Mouse (Mus musculus) forebrain, embryonic 15.5 days (tissue): Measurements from ENCODE around the gene Nova1. TPM values are rescaled to one million over a fixed set of nuclear protein-coding genes. Genes with fewer than 3 reads are reported as not detected.

Source experiments
- ATAC-seq: fragments of 200-750 bp; cut with Nextera tagmentation; replicated peaks from 2 replicates; pipeline ENCODE4 v1.8.0; 2017; ENCODE audit warnings: mild to moderate bottlenecking, moderate TSS enrichment, moderate library complexity
- H3K27ac ChIP-seq: fragments of 300-500 bp; sonication (generic); replicated peaks from 2 replicates; pipeline ENCODE4 v1.5.1; 2015; ENCODE audit warnings: mild to moderate bottlenecking, inconsistent platforms
- H3K27me3 ChIP-seq: fragments of 300-500 bp; sonication (generic); 2 replicates; pipeline ENCODE4 v1.6.1; 2015; ENCODE audit warnings: inconsistent platforms
- H3K36me3 ChIP-seq: fragments of 300-500 bp; sonication (generic); 2 replicates; pipeline ENCODE4 v1.6.1; 2015; ENCODE audit warnings: mild to moderate bottlenecking, inconsistent platforms
- H3K4me1 ChIP-seq: fragments of 300-500 bp; sonication (generic); 2 replicates; pipeline ENCODE4 v1.6.1; 2015; ENCODE audit warnings: inconsistent platforms
- H3K4me2 ChIP-seq: fragments of 300-500 bp; sonication (generic); replicated peaks from 2 replicates; pipeline ENCODE4 v1.6.1; 2015; ENCODE audit warnings: mild to moderate bottlenecking, inconsistent platforms
- H3K4me3 ChIP-seq: fragments of 300-500 bp; sonication (generic); 2 replicates; pipeline ENCODE4 v1.5.1; 2015; ENCODE audit warnings: mild to moderate bottlenecking, inconsistent platforms
- H3K9ac ChIP-seq: fragments of 300-500 bp; sonication (generic); replicated peaks from 2 replicates; pipeline ENCODE4 v1.6.1; 2015; ENCODE audit warnings: mild to moderate bottlenecking, inconsistent platforms
- H3K9me3 ChIP-seq: fragments of 300-500 bp; sonication (generic); 2 replicates; pipeline ENCODE4 v1.6.1; 2016; ENCODE audit warnings: inconsistent platforms
- WGBS: fragments of 180-500 bp; shearing (Covaris S2); methylation state at CpG from one replicate; pipeline ENCODE4 v1.1.7; 2015; ENCODE audit warnings: mixed read lengths; 5-methylcytosine and 5-hydroxymethylcytosine counted together
- polyA plus RNA-seq: library from polyadenylated mRNA; unstranded; fragments of >200 nt; fragmentation: Nextera tagmentation; extraction: Ambion mirVana; gene quantifications from 2 replicates; pipeline ENCODE4 v1.2.1, GENCODE M21; 2015

The Nova1 gene
- polyA plus RNA-seq, 1 experiment from 2014 or later, result 26.6 TPM

DNA sequence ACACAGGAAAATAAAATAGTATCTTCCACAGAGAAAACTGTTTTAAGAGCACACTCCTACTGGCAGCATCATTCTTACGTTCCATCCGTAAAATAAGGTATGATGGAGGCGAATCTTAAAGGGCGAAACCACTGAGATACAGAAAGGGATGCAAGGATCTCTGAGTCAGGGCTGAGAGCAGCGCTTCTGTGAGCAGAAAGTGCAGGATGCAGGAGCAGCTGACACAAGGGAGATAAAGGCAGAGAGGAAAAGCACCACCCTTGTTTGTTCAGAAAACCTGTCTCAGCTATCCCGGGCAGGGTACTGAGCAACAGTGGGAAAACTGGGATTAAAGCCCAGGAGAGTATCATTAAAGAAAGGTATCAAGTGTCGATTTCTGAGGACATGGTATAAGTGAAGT lies 59.3 kb downstream of the Nova1 start:
- Histone ChIP-seq H3K36me3 (no peaks in the 10 kb centered on the region), H3K9ac (no peak overlapping the region), H3K9me3 (no peaks in the 10 kb centered on the region), H3K4me1 (no peaks in the 10 kb centered on the region), H3K27ac (no peak overlapping the region), H3K4me3 (no peak overlapping the region), H3K4me2 (no peak overlapping the region), H3K27me3 (no peaks in the 10 kb centered on the region)
- ATAC-seq, result no peak
- 67% methylated on average over 7 of the region's 7 CpGs for WGBS

DNA sequence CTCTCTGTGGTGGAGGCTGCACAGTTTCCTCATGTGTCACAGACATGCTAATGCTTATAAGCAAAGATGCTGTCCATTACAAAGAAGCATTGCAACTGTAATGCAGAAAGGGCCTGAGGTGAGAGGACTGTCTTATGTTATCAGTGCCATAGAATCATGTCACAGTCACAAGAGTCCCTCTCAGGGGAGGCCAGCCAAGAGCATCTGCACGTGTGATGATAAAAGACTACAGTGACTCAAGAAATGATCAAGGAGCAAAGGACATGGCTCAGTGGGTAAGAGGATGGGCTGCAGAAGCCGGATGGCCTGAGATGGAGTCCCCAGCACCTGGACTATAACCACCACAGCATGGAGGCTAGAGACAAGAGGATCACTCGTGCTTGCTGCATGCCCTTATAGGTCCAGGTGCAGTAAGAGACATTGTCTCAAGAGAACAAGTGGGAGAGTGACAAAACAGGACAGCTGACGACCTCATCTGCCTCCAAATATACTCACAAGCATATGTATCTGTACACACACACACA lies 64.3 kb downstream of the Nova1 start:
- Histone ChIP-seq H3K4me3 (no peak overlapping the region), H3K9ac (no peak overlapping the region), H3K27ac (no peak overlapping the region), H3K9me3 (no peaks in the 10 kb centered on the region), H3K36me3 (no peaks in the 10 kb centered on the region), H3K4me2 (no peak overlapping the region), H3K27me3 (no peaks in the 10 kb centered on the region), H3K4me1 (no peaks in the 10 kb centered on the region)
- 68% methylated on average over 4 of the region's 4 CpGs for WGBS
- ATAC-seq, result no peak

DNA sequence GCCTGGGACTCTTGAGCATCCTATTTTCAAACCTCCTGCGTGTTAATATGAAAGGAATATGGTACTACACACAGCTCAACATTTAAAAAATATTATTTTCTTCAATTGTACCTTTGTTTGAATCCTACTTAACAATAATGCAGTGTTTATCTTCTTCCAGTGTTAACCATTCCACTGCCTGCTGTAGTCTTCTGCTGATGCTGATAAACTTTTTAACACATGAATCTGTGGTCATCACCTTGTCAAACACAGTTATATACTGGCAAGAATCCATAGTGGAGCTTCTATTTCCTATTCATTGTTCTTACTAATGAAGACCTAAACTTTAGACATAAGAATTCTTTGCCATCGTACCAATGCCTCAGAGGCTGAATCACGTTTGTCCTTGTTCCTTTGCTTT lies 65.6 kb downstream of the Nova1 start:
- no peak overlapping the region for H3K4me2 ChIP-seq
- H3K27me3 ChIP-seq, result no peaks in the 10 kb centered on the region
- no peak overlapping the region for H3K27ac ChIP-seq
- H3K9me3 ChIP-seq, result no peaks in the 10 kb centered on the region
- WGBS, result 43% methylated on average over 3 of the region's 3 CpGs
- H3K9ac ChIP-seq, result no peak overlapping the region
- no peak overlapping the region for H3K4me3 ChIP-seq
- H3K4me1 ChIP-seq, result no peaks in the 10 kb centered on the region
- no peaks in the 10 kb centered on the region for H3K36me3 ChIP-seq
- ATAC-seq, result no peak

GRCm38 (mm10) chr12:46733261-46733660 lies 85.5 kb downstream of the Nova1 start:
- Histone ChIP-seq H3K4me1 (no peaks in the 10 kb centered on the region), H3K27ac (no peak overlapping the region), H3K36me3 (no peaks in the 10 kb centered on the region), H3K27me3 (no peaks in the 10 kb centered on the region), H3K4me2 (no peak overlapping the region), H3K4me3 (no peak overlapping the region), H3K9me3 (no peaks in the 10 kb centered on the region), H3K9ac (no peak overlapping the region)
- no peak for ATAC-seq

DNA sequence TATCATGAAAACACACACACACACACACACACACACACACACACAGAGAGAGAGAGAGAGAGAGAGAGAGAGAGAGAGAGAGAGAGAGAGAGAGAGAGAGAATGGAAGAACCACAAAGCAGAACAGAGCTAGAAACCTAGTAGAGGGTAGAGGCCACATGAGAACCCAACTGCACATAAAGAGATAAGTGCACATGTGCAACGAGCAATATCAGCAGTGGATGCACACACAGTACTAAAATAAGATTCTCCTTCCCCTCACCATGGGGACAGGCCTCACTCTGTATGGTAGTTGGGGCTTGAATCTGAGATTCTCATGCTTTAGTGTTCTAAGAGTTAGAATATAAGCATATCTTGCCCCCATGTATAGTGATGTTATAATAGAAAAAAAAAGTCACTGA lies 86.8 kb downstream of the Nova1 start:
- Histone ChIP-seq H3K27me3 (no peaks in the 10 kb centered on the region), H3K36me3 (no peaks in the 10 kb centered on the region), H3K4me3 (no peak overlapping the region), H3K9ac (no peak overlapping the region), H3K4me2 (no peak overlapping the region), H3K9me3 (no peaks in the 10 kb centered on the region), H3K27ac (no peak overlapping the region), H3K4me1 (no peaks in the 10 kb centered on the region)
- no peak for ATAC-seq
- WGBS, result 72% methylated on average over 1 of the region's 1 CpGs

DNA sequence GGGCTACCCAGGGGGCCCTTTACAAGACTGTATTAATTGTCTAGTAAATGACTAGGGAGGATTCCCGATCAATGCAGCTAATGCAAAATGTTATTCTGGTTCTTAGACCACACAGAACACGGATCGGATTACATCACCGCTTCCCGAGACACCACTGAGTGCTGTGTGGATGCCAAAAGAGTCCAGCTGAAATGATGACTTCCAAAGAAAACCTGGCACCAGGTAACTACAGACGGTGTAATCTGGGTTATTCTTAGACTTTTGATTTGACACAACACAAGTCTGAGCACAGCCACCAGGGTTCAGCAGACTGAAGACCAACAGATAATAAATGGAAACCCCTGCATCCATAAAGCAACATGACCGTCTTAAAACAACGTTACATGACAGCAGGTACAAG lies 96.8 kb downstream of the Nova1 start:
- WGBS, result 32% methylated on average over 8 of the region's 8 CpGs
- Histone ChIP-seq H3K4me2 (no peak overlapping the region), H3K27ac (no peak overlapping the region), H3K9me3 (no peaks in the 10 kb centered on the region), H3K36me3 (no peaks in the 10 kb centered on the region), H3K4me1 (peaks cover 4% of the 10 kb centered on the region; the same call in 1 of the 2 replicates), H3K27me3 (no peaks in the 10 kb centered on the region), H3K4me3 (no peak overlapping the region), H3K9ac (no peak overlapping the region)
- 0 out of 2 replicates have a peak, but pooled peaks have one; percentile 48 for ATAC-seq

DNA sequence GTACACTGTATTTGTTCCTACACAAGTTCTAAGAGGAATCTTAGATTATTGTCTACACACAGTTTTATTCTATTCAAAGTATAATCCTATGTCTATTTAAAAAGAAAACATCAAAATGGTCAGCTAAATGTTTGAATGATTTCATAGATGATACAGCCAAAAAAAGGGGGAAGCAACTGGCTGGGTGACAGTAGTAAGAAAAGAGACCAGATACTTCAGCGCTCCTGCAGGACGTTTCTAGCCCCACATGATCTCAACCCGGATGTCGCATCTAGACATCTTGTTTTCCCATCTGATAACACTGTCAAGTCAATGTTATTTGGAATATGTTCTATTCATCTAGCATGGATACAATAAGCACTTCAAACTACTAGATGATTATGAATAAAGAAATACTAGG lies 99.7 kb downstream of the Nova1 start:
- no peak overlapping the region for H3K9ac ChIP-seq
- no peak overlapping the region for H3K4me2 ChIP-seq
- 91% methylated on average over 4 of the region's 4 CpGs for WGBS
- H3K36me3 ChIP-seq, result no peaks in the 10 kb centered on the region
- no peak overlapping the region for H3K4me3 ChIP-seq
- peaks cover 4% of the 10 kb centered on the region; the same call in 1 of the 2 replicates for H3K4me1 ChIP-seq
- H3K27me3 ChIP-seq, result no peaks in the 10 kb centered on the region
- ATAC-seq, result no peak
- H3K27ac ChIP-seq, result no peak overlapping the region
- H3K9me3 ChIP-seq, result no peaks in the 10 kb centered on the region

DNA sequence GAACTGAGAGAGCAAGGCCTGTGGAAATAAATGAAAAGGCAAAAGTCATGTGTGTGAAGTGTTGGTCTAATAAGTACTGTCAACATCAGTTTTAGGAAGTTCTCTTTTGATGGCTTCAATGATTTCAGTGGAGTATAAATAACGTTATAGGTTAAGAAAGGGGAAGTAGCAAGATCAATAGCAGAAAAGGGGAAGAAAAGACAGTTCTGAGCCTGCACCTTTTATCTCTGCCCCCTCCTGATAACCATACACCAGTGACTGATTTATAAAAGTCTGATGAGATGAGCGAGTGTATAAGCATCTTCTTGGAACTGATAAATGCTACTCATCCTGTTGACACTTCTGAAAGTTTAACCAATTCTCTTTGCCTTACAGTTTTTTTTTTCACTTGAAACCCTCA lies 108.6 kb downstream of the Nova1 start:
- Histone ChIP-seq H3K27ac (no peak overlapping the region), H3K36me3 (no peaks in the 10 kb centered on the region), H3K27me3 (no peaks in the 10 kb centered on the region), H3K4me1 (no peaks in the 10 kb centered on the region), H3K9ac (no peak overlapping the region), H3K9me3 (no peaks in the 10 kb centered on the region), H3K4me3 (no peak overlapping the region), H3K4me2 (no peak overlapping the region)
- WGBS, result 80% methylated on average over 2 of the region's 2 CpGs
- ATAC-seq, result no peak

DNA sequence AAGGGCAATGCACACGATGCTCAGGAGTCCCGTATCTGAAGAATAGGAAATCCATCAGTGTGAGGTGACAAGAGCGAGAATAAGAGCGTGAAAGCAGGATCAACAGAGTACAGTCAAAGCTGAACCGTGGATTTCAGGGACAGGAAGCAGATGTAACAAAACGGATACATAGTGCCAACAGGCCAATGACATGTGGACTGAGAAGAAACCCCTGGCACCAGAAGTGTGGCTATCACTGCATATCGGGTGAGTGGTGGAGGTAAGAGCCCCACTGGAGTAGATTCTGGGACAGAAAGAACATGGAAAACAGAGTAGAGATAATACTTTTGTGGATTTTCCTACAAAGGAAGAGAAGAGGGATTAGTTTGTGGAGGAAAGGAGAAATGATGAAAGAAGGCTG lies 109.3 kb downstream of the Nova1 start:
- Histone ChIP-seq H3K4me3 (no peak overlapping the region), H3K36me3 (no peaks in the 10 kb centered on the region), H3K4me1 (no peaks in the 10 kb centered on the region), H3K9ac (no peak overlapping the region), H3K9me3 (no peaks in the 10 kb centered on the region), H3K27me3 (no peaks in the 10 kb centered on the region), H3K4me2 (no peak overlapping the region), H3K27ac (no peak overlapping the region)
- no peak for ATAC-seq
- 96% methylated on average over 7 of the region's 7 CpGs for WGBS

- H3K4me2 ChIP-seq, result no peak overlapping the region
- no peak overlapping the region for H3K27ac ChIP-seq
- no peaks in the 10 kb centered on the region for H3K9me3 ChIP-seq
- no peak overlapping the region for H3K9ac ChIP-seq
- H3K4me1 ChIP-seq, result no peaks in the 10 kb centered on the region
- no peak for ATAC-seq
- H3K4me3 ChIP-seq, result no peak overlapping the region
- no peaks in the 10 kb centered on the region for H3K27me3 ChIP-seq
- H3K36me3 ChIP-seq, result no peaks in the 10 kb centered on the region; the same call in 1 of the 2 replicates
- WGBS, result 76% methylated on average over 8 of the region's 8 CpGs
These were observed 118.5 kb downstream of the Nova1 start for GRCm38 (mm10) chr12:46700202-46700601.

GRCm38 (mm10) chr12:46676341-46676740 lies 142.4 kb downstream of the Nova1 start:
- Histone ChIP-seq H3K9me3 (no peaks in the 10 kb centered on the region), H3K4me2 (no peak overlapping the region), H3K4me1 (no peaks in the 10 kb centered on the region), H3K27me3 (peaks cover 3% of the 10 kb centered on the region; the same call in 1 of the 2 replicates), H3K27ac (no peak overlapping the region), H3K9ac (no peak overlapping the region), H3K4me3 (no peak overlapping the region), H3K36me3 (no peaks in the 10 kb centered on the region)
- 57% methylated on average over 2 of the region's 2 CpGs for whole genome bisulfite sequencing
- no peak; the same call in 1 of the 2 replicates for ATAC-seq

DNA sequence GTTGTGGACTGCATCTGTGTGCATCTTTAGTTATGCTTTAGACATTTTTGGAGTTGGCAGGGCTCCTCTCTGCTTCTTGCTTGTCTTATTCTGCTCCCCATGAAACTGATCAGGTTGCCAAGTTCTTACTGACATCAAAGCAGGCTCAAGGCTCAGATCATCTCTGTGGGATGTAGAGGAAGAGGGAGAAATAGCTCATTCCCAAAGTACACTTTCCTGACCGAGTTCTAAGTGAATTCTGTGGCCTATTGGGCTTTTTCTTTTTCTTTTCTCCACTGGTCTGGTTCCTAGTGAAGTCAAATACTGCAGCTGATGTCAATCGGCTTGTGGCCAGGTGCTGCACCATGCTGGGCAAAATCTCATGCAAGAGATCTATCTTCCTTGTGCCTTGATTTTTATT lies 152.0 kb downstream of the Nova1 start:
- H3K4me3 ChIP-seq, result no peak overlapping the region

GRCm38 (mm10) chr12:46646139-46646611 lies 172.6 kb downstream of the Nova1 start:
- Histone ChIP-seq H3K4me3 (no peak overlapping the region), H3K27ac (0 out of 2 replicates have a peak overlapping the region, but pooled peaks have one; percentile 22), H3K4me2 (peak overlapping the region; percentile 15; the same call in 1 of the 2 replicates), H3K9me3 (no peaks in the 10 kb centered on the region), H3K27me3 (peaks cover 16% of the 10 kb centered on the region; the same call in 1 of the 2 replicates), H3K36me3 (no peaks in the 10 kb centered on the region), H3K9ac (no peak overlapping the region), H3K4me1 (peaks cover 18% of the 10 kb centered on the region)
- WGBS, result 18% methylated on average over 5 of the region's 5 CpGs
- peak; percentile 95 for ATAC-seq

More for the DNA sequence above, 152.0 kb downstream of the Nova1 start:
- H3K4me1 ChIP-seq, result no peaks in the 10 kb centered on the region
- H3K9ac ChIP-seq, result no peak overlapping the region
- H3K9me3 ChIP-seq, result no peaks in the 10 kb centered on the region
- no peak overlapping the region for H3K4me2 ChIP-seq
- ATAC-seq, result no peak
- no peak overlapping the region for H3K27ac ChIP-seq
- H3K36me3 ChIP-seq, result no peaks in the 10 kb centered on the region
- no peaks in the 10 kb centered on the region for H3K27me3 ChIP-seq
- WGBS, result 72% methylated on average over 2 of the region's 2 CpGs
